Mouse (Mus musculus): ENCODE data around the gene Olfr698. TPM values are rescaled to one million over a fixed set of nuclear protein-coding genes. Genes with fewer than 3 reads are reported as not detected.
"Not testable (repeated sequence)": the region's sequence is repeated elsewhere in the genome, so short reads cannot be mapped to it uniquely, and the experiment has no call there.

The Olfr698 gene
- polyA plus RNA-seq, 1 experiment from 2014 or later, result not detected

GRCm38 (mm10) chr7:106716296-106716695, 38.9 kb downstream of the Olfr698 start, which contains the start of gene Olfr695:
Gene Olfr695 (minus strand): TSS chr7:106716396.
- no peak for ATAC-seq (replicated peaks; ENCODE audit: extremely low read depth, insufficient read depth, low FRiP score)
- no peak within 1 kb of the TSS for H3K4me3 ChIP-seq (ENCODE audit: low read length)

GRCm38 (mm10) chr7:106711463-106711862, 43.7 kb downstream of the Olfr698 start:
- no peak overlapping the region for H3K4me2 ChIP-seq (ENCODE audit: low read depth, low read length)
- WGBS, result 74% methylated on average over 6 of the region's 6 CpGs
- no peaks in the 10 kb centered on the region for H3K27me3 ChIP-seq (ENCODE audit: control insufficient read depth, insufficient read depth, low read length)
- no peak for ATAC-seq (replicated peaks; ENCODE audit: extremely low read depth, insufficient read depth, low FRiP score)
- no peak overlapping the region for H3K9ac ChIP-seq (ENCODE audit: low read length)
- H3K4me1 ChIP-seq (ENCODE audit: control insufficient read depth, insufficient read depth, low read length), result no peaks in the 10 kb centered on the region
- no peaks in the 10 kb centered on the region for H3K36me3 ChIP-seq (ENCODE audit: control insufficient read depth, insufficient read depth)
- H3K27ac ChIP-seq (ENCODE audit: low read length), result no peak overlapping the region
- no peaks in the 10 kb centered on the region; the same call in 1 of the 2 replicates for H3K9me3 ChIP-seq (replicated peaks; ENCODE audit: control insufficient read depth, low read length)
- H3K4me3 ChIP-seq (ENCODE audit: low read length), result no peak overlapping the region

More at GRCm38 (mm10) chr7:106716296-106716695, 38.9 kb downstream of the Olfr698 start, which contains the start of gene Olfr695:
- Histone ChIP-seq H3K9me3 (replicated peaks; ENCODE audit: control insufficient read depth, low read length) (no peaks in the 10 kb centered on the region; the same call in 1 of the 2 replicates), H3K4me1 (ENCODE audit: control insufficient read depth, insufficient read depth, low read length) (no peaks in the 10 kb centered on the region), H3K27me3 (ENCODE audit: control insufficient read depth, insufficient read depth, low read length) (no peaks in the 10 kb centered on the region), H3K9ac (ENCODE audit: low read length) (no peak within 1 kb of the TSS), H3K4me2 (ENCODE audit: low read depth, low read length) (no peak within 1 kb of the TSS), H3K27ac (ENCODE audit: low read length) (no peak within 1 kb of the TSS), H3K36me3 (ENCODE audit: control insufficient read depth, insufficient read depth) (no peaks in the 10 kb centered on the region)

GRCm38 (mm10) chr7:106707705-106708104, 47.5 kb downstream of the Olfr698 start:
- not testable (repeated sequence) for H3K36me3 ChIP-seq (ENCODE audit: control insufficient read depth, insufficient read depth); H3K4me3 ChIP-seq (ENCODE audit: low read length); H3K4me1 ChIP-seq (ENCODE audit: control insufficient read depth, insufficient read depth, low read length); H3K27me3 ChIP-seq (ENCODE audit: control insufficient read depth, insufficient read depth, low read length); ATAC-seq (replicated peaks; ENCODE audit: extremely low read depth, insufficient read depth, low FRiP score); H3K4me2 ChIP-seq (ENCODE audit: low read depth, low read length); H3K9me3 ChIP-seq (replicated peaks; ENCODE audit: control insufficient read depth, low read length); H3K9ac ChIP-seq (ENCODE audit: low read length); H3K27ac ChIP-seq (ENCODE audit: low read length)
- 86% methylated on average over 10 of the region's 10 CpGs for whole genome bisulfite sequencing

Other genes with a start within 250 kb of the Olfr698 start
- gene Olfr693, start 74.8 kb downstream of the Olfr698 start, polyA plus RNA-seq (2015; fragmentation: Nextera tagmentation; extraction: Ambion mirVana), result not detected in 2 replicates
- not detected in 2 replicates for gene Olfr694, start 63.6 kb downstream of the Olfr698 start, polyA plus RNA-seq (2015; fragmentation: Nextera tagmentation; extraction: Ambion mirVana)
- gene Olfr695, start 39.0 kb downstream of the Olfr698 start, polyA plus RNA-seq (2015; fragmentation: Nextera tagmentation; extraction: Ambion mirVana), result not detected in 2 replicates
- not detected in 2 replicates for gene Olfr697, start 13.0 kb downstream of the Olfr698 start, polyA plus RNA-seq (2015; fragmentation: Nextera tagmentation; extraction: Ambion mirVana)
- not detected in 2 replicates for gene Olfr699, start 37.8 kb upstream of the Olfr698 start, polyA plus RNA-seq (2015; fragmentation: Nextera tagmentation; extraction: Ambion mirVana)
- not detected in 2 replicates for gene Olfr700, start 53.4 kb upstream of the Olfr698 start, polyA plus RNA-seq (2015; fragmentation: Nextera tagmentation; extraction: Ambion mirVana)
- not detected in 2 replicates for gene Olfr701, start 58.7 kb upstream of the Olfr698 start, polyA plus RNA-seq (2015; fragmentation: Nextera tagmentation; extraction: Ambion mirVana)
- not detected in 2 replicates for gene Olfr702, start 78.5 kb upstream of the Olfr698 start, polyA plus RNA-seq (2015; fragmentation: Nextera tagmentation; extraction: Ambion mirVana)
- gene Olfr703, start 88.0 kb upstream of the Olfr698 start, polyA plus RNA-seq (2015; fragmentation: Nextera tagmentation; extraction: Ambion mirVana), result not detected in 2 replicates
- gene Olfr704, start 107.8 kb upstream of the Olfr698 start, polyA plus RNA-seq (2015; fragmentation: Nextera tagmentation; extraction: Ambion mirVana), result not detected in 2 replicates
- gene Olfr705, start 121.5 kb upstream of the Olfr698 start, polyA plus RNA-seq (2015; fragmentation: Nextera tagmentation; extraction: Ambion mirVana), result not detected in 2 replicates
- not detected in 2 replicates for gene Olfr706, start 132.8 kb upstream of the Olfr698 start, polyA plus RNA-seq (2015; fragmentation: Nextera tagmentation; extraction: Ambion mirVana)
- gene Olfr707, start 145.8 kb upstream of the Olfr698 start, polyA plus RNA-seq (2015; fragmentation: Nextera tagmentation; extraction: Ambion mirVana), result not detected in 2 replicates
- not detected in 2 replicates for gene Olfr1532-ps1, start 152.6 kb upstream of the Olfr698 start, polyA plus RNA-seq (2015; fragmentation: Nextera tagmentation; extraction: Ambion mirVana)
- not detected in 2 replicates for gene Olfr709-ps1, start 176.8 kb upstream of the Olfr698 start, polyA plus RNA-seq (2015; fragmentation: Nextera tagmentation; extraction: Ambion mirVana)
- gene Olfr710, start 192.9 kb upstream of the Olfr698 start, polyA plus RNA-seq (2015; fragmentation: Nextera tagmentation; extraction: Ambion mirVana), result not detected in 2 replicates
- gene Olfr6, start 208.5 kb upstream of the Olfr698 start, polyA plus RNA-seq (2015; fragmentation: Nextera tagmentation; extraction: Ambion mirVana), result not detected in 2 replicates
- gene Olfr711, start 220.1 kb upstream of the Olfr698 start, polyA plus RNA-seq (2015; fragmentation: Nextera tagmentation; extraction: Ambion mirVana), result not detected in 2 replicates

Measured in heart, embryonic 16.5 days (tissue).